Comparison of ENCODE assay signal across 8 mouse cellular contexts in genomic region chr13:24800674-24801307, GRCm38 (mm10). TPM values are rescaled to one million over a fixed set of nuclear protein-coding genes. Genes with fewer than 3 reads are reported as not detected.
DNase-seq lines count a peak whose midpoint lies in the region; ATAC-seq lines count a peak whose summit lies in the region.

No protein-coding gene starts in this region.

- peaks cover 5% of the 10 kb centered on the region; the same call in 1 of the 2 replicates for H3K36me3 ChIP-seq in hindbrain, embryonic 13.5 days

- H3K9me3 ChIP-seq in hindbrain, embryonic 13.5 days: no peaks in the 10 kb centered on the region

- DNase-seq in Muller cell, postnatal 12 days (ENCODE audit: inconsistent ontology term): peak; percentile 99
- DNase-seq in cerebellum, adult 9-11 months: peak; percentile 98
- peak; percentile 94 to 96 for DNase-seq in frontal cortex, postnatal 10 days (ENCODE audit: low spot score in 2 of 2)
- DNase-seq in layer of hippocampus, postnatal 25 days (ENCODE audit: extremely low spot score in 1 of 2, low spot score in 1 of 2): peak; percentile 92 to 94
- peak; percentile 99 for DNase-seq in lung, postnatal 25 days (ENCODE audit: low spot score)
- peak; percentile 96 for DNase-seq in retina, embryonic 14.5 days (ENCODE audit: low spot score)
- peak; percentile 97 for DNase-seq in thymus, postnatal 4 days

- H3K27me3 ChIP-seq in hindbrain, embryonic 13.5 days: no peaks in the 10 kb centered on the region

- WGBS in hindbrain, embryonic 13.5 days: under 1% methylated on average over 42 of the region's 42 CpGs

- peak overlapping the region; percentile 96 for H3K9ac ChIP-seq in hindbrain, embryonic 13.5 days

- peak overlapping the region; percentile 94 for H3K4me2 ChIP-seq in hindbrain, embryonic 13.5 days

- peaks cover 33% of the 10 kb centered on the region for H3K4me1 ChIP-seq in hindbrain, embryonic 13.5 days (replicated peaks)

- peak overlapping the region; percentile 99 for H3K27ac ChIP-seq in hindbrain, embryonic 13.5 days

- ATAC-seq in hindbrain, embryonic 13.5 days (ENCODE audit: low FRiP score): peak; percentile 98

- H3K4me3 ChIP-seq in hindbrain, embryonic 13.5 days: peak overlapping the region; percentile 98

RNA-seq across cellular contexts. Expression of gene BC005537, which starts 0.7 kb away (rescaled TPM):
- polyA plus RNA-seq in hindbrain, embryonic 13.5 days (2015; fragmentation: Nextera tagmentation; extraction: Ambion mirVana): 22.6 and 23.4 TPM in 2 replicates
- total RNA-seq in layer of hippocampus, postnatal 25 days (2021): 100 to 1,000 TPM; 162 to 165 TPM

RNA-seq across cellular contexts. Expression of gene Acot13, which starts 30.5 kb away (rescaled TPM):
- 47.1 and 48.5 TPM in 2 replicates for polyA plus RNA-seq in hindbrain, embryonic 13.5 days (2015; fragmentation: Nextera tagmentation; extraction: Ambion mirVana)
- 100 to 1,000 TPM; 107 to 109 TPM for total RNA-seq in layer of hippocampus, postnatal 25 days (2021)

RNA-seq across cellular contexts. Expression of gene Tdp2, which starts 30.7 kb away (rescaled TPM):
- polyA plus RNA-seq in hindbrain, embryonic 13.5 days (2015; fragmentation: Nextera tagmentation; extraction: Ambion mirVana): 40.6 and 41.2 TPM in 2 replicates
- 10 to 100 TPM; 20.3 to 24.6 TPM for total RNA-seq in layer of hippocampus, postnatal 25 days (2021)

RNA-seq across cellular contexts. Expression of gene Gmnn, which starts 39.1 kb away (rescaled TPM):
- 28.0 and 28.1 TPM in 2 replicates for polyA plus RNA-seq in hindbrain, embryonic 13.5 days (2015; fragmentation: Nextera tagmentation; extraction: Ambion mirVana)
- 1 to 10 TPM; 1.8 to 2.5 TPM for total RNA-seq in layer of hippocampus, postnatal 25 days (2021)

RNA-seq across cellular contexts. Expression of gene D130043K22Rik, which starts 44.1 kb away (rescaled TPM):
- 2.9 and 4.0 TPM in 2 replicates for polyA plus RNA-seq in hindbrain, embryonic 13.5 days (2015; fragmentation: Nextera tagmentation; extraction: Ambion mirVana)
- 10 to 100 TPM; 25.4 to 26.7 TPM for total RNA-seq in layer of hippocampus, postnatal 25 days (2021)

Comparison
In these comparisons a context has a peak if more than half of its experiments do, and no peak if none do; other contexts are left out.
1. Peak in every context shown above with its lines: DNase-seq, ATAC-seq, H3K4me3 ChIP-seq and H3K27ac ChIP-seq.